Mouse (Mus musculus): ENCODE measurements around the gene Pqlc3.
"Not testable (repeated sequence)": the region's sequence is repeated elsewhere in the genome, so short reads cannot be mapped to it uniquely, and the experiment has no call there.

Gene Pqlc3

DNA sequence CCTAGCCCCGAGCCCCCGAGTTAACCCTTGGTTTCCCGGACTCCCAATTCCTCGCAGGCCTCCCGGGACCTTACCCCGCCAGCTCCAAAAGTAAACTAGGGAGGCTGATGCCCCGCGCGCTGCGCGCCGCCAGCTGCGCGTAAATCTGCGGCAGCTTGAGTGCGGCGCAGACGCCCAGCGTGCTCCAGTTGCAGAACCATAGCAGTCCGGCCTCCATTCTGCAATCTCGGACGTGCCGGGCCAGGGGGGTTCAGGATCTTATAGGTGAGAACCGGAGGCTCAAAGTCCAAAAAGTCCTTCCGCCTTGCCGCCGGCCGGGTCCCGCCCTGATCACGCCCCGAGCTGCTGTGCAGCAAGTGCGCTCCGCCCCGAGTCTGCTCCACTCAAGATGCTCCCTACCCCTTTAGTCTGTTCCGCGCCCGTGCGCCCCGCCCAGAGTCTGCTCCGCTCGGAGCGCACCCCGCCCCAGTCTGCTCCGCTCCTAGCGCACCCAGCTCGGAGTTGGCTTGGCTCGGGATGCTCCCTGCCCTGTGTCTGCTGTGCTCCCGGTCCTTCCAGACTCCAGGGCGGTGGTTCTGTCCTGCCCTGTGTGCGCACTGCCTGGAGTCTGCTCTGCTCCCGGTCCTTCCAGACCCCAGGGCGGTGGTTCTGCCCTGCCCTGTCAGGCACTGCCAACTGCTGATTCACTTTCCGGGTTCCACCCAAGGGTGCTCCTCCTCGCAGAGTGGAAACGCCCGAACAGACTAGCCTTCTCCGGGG is at the start of gene Pqlc3:
Gene Pqlc3 (minus strand): TSS at position 670 of the 759 bp plus-strand sequence.
- peak; percentile 58 for DNase-seq (ENCODE audit: low spot score)

DNA sequence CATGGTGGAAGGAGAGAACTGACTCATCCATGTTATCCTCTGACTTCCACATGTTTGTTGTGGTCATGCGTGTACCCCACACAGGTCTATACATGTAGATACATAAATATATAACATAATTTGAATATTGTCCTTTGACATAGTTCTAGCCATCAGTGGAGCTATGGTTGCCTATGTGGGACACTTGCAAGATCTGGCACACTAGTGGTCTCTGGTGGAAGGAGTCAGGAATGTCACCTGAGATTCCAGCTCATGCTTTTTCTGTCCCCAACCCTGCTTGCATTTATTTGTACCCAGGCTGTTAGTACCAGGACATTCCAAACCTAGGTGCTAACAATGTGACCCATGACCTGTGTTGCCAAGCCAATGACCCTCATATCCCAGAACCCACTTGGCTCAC is 49.6 kb upstream of the Pqlc3 start:
- DNase-seq (ENCODE audit: low spot score) = no peak

DNA sequence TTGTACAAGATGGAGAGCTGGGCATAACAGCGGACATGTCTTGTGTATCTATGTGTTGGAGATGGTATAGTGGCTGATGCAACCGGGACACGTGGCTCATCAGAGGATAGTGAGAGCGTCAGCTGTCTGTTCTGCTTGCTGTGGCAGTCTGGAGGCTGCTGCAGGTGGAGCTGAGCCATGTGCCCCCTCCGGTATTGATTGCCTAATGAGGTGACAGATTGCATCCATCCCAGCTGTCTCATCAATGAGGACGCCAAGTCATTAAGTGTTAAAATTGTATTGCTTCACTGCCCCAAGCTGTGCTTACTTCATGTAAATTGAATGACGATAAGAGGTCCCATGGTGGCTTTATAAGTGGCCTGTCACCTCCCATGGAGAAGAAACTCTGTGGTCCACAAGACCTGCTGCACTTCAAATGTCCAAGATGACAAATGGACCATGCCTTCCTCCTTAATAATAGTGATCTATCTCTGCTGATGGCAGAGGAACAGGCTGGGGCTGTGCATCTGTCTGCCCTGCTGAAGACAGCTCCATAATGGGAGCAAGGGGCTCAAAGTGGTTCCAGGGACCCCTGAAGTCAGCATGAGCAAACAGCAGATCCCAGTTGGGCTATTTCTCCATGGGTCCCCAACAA is 48.9 kb upstream of the Pqlc3 start:
- DNase-seq (ENCODE audit: low spot score) = no peak

DNA sequence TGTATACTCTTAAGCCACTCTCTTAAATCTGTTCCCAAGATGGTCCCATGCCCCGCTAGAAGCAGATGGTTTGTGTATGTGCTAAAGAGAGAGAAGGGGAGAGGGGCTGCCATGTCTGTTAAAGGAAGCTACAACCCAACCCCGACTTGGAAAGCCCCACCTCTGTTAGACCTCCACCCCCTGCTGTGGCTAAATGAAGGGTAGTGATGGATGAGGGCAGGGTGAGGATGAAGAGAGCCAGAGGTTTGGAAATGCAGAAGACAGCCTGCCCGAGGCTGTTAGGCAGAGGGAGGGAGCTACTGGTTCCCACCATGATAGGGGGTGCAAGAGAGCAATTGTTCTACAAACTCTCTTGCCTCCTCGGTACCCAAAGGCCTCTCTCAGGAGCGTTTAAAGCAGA is 43.1 kb upstream of the Pqlc3 start:
- no peak for DNase-seq (ENCODE audit: low spot score)

DNA sequence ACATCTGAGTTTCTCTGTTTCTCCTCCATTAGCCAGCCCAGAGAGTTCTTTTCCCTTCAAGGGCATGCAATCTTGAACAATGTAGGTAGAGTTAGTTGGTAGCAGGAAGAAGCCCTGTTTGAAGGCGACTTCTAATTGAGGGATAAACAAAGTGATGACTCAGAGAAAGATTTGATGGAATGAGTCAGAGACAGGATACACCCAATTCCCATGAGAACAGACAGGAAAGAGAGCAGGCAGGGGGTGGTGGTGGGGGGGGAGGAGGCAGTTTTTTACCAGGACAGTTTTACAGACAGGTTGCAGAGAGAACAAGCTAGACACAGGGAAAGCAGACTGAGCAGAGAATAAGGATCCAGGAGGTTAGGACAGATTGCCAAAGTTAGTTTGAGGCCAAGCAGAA is 40.4 kb upstream of the Pqlc3 start:
- DNase-seq (ENCODE audit: low spot score) = no peak

DNA sequence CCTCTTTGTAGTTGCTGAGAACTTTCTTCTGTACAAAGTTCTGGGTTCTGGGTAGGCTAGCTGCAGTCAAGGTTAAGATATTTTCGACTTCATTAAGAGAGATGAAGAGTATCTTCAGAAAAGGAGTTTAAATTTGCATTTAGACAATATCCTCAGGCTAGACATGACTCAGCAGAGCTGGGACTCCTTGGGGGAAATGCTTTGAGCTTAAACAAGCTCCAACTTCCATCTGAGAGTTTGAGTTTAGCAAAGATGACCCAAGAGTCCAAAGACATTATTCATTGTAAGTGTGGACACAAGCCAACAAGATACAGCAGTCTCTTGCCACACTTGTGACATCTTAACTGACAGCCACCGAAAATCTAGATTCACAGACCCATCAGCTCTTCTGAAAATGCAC is 39.2 kb upstream of the Pqlc3 start:
- DNase-seq (ENCODE audit: low spot score) = no peak

DNA sequence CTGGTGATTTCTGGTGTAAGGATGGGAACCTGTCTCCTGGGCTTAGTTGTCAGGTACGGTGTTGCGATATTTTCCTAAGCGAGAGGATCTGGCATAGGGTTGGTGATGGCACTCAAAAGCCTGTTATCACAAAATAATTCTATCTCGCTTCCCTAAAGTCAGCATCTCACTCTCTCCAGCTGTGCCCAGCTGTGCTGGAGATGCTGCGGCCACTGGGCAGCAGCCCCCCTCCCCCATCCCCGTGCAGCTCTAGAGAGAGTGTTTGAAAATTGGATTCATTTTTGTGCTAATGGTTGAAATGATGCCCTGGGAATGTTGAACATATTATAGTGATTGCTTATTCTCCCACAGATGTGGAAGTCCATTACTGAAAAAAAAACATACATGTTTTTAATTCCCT is 38.0 kb upstream of the Pqlc3 start:
- no peak for DNase-seq (ENCODE audit: low spot score)

DNA sequence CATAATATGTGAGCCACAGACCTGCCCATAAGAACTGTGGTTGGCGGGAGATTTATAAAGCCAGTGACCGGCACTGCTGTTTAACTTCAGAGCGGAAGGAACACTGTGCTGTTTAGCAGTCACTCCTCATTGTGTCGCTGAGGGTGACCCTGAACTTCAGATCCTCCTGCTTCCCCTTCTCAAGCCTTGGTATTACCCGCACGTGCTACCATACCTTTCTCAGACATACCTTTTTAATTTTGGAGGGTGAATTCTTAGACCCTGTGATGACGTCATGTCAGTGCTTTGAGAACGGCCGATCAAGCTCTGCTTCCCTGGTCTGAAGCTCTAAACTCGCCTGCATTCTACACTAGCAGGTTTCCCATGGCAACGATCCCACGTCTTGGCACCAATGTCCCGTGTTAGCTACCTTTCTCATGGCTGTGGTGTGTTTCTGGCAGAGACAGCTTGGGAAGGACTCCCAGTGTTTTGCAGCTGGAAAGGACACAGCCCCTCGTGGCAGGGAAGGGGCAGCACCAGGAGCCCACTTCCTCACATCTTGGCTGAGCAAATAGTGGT is 36.9 kb upstream of the Pqlc3 start:
- DNase-seq (ENCODE audit: low spot score) = no peak

DNA sequence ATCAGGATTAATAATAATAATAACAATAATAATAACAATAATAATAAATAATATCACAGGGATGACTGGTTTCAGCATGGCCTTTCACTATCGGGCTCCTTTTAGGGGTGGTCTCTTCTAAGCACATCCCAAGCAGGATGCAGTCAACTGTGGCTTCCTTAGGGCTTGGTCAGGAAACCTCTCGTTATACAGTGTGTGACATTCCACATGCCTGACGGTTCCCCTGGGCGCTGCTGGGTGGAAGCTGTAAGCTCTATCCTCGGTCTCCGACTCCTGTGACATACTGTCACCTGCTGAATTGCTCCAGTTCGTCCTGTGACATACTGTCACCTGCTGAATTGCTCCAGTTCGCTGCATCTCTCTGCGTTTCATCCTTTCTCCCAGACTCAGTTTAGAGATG is 36.3 kb upstream of the Pqlc3 start:
- DNase-seq (ENCODE audit: low spot score) = no peak

DNA sequence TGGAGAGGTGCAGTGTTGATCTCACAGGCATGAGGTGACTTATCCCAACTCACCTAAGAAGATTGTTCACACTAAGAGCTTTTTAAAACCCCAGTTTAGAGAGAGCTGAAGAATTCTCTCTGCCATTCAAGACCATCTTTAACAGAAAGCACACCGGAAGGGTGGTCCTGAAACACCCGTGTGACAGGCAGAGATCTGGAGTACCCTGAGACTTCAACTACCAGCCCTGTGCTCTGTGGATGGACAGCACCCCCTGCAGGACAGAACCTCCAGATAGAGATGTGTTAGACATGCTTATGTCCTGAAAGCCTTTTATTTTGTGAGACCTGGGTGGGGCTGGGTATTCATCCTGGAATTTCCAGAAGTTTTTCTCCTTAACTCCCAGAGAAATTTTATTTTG is 34.9 kb upstream of the Pqlc3 start:
- no peak for DNase-seq (ENCODE audit: low spot score)

DNA sequence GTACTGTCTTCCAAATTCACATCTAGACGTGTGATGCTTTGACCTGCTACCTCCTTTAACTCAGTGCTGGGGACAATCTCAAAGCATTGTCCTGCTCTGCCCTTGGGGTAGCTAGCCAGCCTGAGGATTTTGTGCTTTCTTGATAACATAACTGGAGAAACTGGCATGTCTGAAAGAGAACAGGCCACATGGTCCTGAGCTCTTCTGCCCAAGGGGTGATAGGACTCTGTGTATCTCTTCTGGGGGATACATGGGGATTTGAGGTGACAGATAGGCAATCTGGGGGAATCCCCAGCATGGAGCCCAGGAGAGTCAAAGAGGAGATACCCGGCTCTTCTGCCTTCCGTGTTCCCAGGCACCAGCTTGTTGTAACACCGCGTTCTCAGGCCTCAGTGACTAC is 34.5 kb upstream of the Pqlc3 start:
- no peak for DNase-seq (ENCODE audit: low spot score)

DNA sequence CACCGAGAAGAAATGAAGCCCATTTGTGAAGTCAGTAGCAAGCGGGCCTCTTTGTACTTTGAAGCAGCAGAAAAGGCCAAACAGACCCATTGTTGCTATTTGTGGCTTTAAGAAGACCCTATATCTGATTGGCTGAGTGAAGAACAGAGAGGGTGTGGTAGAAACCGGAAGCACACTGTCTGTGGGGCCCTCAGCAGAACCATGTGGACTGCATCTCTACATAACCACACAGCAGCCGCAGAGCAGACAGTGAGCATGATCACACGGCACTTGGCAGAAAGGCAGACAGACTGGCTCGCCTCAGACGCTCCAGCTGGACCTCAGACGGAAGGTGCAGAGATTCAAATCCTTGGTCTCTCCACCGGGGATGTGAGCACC is 33.2 kb upstream of the Pqlc3 start:
- no peak for DNase-seq (ENCODE audit: low spot score)

DNA sequence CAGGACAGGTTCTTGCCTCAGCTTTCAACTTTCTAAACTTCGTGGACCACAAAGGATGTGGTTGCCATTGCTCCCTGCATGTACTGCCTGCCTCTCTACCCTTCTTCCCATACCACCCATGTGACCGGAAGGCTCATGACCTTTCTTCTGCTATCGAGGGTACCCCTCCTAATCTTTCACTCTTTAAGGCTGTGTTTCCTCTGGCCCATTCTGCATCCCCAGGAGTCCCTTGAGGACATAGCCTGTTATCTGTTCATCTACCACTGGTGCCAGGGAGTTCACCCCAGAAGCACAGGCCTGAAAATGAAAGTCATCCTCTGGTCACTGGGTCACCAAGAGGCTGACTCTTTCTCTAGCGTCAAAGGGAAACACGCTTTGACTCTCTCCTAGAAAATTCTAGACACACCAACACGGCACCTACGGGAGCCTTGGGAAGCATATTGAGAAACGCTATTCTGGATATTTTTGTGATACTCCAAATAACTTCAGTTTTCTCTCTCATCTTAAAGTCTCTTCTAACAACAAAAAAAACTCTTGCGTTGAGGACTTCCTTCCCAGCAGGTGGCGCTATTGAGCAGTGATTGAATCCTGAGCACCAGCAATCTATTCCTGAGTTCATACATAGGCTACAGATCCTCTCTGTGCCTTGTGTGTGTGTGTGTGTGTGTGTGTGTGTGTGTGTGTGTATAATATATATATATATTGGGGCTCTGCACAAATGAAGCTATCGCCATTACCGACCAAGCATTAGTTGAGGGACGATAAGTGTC is 32.7 kb upstream of the Pqlc3 start:
- peak; percentile 54 for DNase-seq (ENCODE audit: low spot score)

DNA sequence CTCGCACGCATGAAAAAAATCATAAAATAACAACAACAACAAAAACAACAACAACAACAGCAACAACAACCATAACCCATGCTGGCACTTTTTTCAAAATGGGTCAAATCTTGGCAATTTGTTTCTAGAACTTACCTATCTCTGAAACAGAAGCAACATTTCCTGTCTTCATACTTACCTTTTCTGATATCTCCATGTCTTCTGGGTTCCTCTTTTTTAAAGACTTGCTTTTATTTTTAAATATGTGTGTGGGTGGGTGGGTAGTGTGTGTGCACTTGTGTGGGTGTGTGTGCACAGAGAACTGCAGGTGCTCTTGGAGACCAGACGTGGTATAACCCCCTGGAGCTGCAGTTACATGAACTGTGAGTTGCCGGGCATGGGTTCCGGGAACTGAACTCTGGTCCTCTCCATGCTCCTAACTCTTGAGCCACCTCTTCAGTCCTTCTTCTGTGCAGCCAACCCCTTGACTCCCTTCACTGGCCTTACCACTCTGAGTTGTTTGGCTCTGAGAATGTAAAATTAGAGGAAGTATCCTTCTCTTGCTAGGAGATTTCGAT is 24.4 kb upstream of the Pqlc3 start:
- DNase-seq (ENCODE audit: low spot score) = no peak

DNA sequence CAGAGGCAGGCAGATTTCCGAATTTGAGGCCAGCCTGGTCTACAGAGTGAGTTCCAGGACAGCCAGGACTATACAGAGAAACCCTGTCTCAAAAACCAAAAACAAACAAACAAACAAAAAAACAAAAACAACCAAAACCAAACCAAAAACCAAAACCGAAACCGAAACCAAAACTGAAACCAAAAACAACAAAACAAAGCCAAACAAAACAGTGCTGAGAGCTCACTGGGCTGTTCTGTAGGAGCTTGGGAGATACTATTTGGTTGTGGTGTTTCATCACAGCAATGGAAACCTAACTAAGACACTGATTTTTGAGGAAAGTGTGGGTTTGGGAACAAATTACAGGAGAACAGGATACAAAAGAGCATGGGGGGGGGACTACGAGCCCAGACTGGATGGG is 21.9 kb upstream of the Pqlc3 start:
- no peak for DNase-seq (ENCODE audit: low spot score)

DNA sequence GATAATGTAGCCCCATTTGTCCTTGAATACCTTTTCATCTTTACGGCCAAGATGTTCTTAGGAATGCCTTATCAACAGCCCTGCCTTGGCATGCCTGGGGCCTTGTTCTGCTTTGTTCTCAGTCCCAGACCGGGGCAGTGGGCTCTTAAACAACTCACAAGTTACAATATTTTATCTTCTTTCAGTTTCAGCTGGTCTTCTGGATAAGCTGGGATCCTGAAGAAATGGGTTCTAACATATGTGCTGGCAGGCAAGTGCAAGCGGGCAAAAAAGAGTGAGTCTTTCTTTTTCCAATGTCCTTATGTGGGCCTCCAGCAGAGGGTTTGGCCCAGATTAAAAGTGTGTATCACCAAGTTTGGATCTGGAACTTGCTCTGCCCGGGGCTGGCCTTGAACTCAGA is 20.9 kb upstream of the Pqlc3 start:
- not testable (repeated sequence) for DNase-seq (ENCODE audit: low spot score)

DNA sequence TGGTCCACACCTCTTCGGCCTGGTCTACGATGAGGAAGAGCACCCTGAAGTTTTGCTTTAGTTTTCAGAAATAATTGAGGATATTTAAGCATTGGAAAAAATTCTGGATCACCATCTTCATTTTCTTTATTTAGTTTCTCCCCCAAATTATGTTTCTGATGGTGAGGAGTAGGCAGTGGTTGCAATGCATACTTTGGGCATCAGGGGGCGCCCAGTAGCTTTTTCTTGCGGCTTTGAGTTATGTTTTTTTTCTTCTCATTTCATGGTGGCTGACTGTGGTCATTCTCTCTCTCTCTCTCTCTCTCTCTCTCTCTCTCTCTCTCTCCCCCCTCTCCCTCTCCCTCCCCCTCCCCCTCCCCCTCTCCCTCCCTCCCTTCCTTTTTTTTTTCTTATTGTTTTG is 18.3 kb upstream of the Pqlc3 start:
- no peak for DNase-seq (ENCODE audit: low spot score)

DNA sequence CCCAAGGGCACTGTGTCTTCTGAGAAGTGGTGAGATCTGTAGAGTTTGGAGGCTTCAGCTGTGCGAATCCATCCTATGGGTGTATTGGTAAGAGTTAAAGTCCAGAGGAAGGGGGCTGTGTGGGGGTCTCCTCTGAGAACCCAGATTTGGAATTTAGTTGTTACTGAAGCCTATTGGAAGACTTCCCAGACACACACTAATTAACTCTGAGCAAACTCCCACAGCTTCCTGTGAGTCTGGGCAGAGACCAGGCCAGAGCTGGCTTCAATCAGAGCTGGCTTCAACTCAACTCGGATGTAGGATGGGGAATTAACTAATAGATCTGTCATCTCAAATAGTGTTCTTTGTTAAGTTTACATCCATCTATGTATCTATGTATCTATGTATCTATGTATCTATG is 15.5 kb upstream of the Pqlc3 start:
- no peak for DNase-seq (ENCODE audit: low spot score)

DNA sequence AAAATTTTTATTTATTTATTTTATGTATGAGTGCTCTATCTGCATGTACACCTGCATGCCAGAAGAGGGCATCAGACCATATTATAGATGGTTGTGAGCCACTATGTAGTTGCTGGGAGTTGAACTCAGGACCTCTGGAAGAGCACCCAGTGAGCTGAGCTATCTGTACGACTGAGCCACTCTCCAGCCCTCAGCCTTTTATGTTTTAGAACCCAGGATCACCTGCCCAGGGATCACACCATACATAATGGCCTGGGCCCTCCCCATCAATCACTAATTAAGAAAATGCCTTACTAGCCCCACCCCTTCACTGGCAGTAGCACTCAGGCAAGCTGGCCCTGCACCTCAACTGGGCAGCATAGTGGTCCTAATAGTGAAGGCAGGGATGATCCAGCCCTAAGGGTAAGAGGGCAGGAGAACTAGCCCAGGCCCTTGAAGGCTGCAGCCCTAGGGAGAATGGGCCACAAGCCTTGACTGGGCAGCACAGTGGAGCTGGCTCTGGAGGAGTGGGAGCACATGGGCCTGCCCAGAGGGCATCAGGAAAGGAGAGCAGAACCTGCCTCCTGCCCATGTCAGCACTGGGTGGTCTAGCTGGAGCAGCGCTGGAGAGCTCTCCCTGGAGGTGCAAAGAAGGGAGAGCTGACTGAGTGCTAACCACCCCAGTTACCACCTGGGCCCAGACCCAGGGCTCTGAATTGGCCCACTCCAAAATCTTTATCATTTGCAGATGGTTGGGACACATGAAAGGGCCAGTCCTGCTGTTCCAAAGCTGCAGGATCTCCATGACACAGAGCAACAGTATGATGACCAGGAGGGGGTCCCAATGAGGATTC is 12.1 kb upstream of the Pqlc3 start:
- DNase-seq (ENCODE audit: low spot score) = no peak

DNA sequence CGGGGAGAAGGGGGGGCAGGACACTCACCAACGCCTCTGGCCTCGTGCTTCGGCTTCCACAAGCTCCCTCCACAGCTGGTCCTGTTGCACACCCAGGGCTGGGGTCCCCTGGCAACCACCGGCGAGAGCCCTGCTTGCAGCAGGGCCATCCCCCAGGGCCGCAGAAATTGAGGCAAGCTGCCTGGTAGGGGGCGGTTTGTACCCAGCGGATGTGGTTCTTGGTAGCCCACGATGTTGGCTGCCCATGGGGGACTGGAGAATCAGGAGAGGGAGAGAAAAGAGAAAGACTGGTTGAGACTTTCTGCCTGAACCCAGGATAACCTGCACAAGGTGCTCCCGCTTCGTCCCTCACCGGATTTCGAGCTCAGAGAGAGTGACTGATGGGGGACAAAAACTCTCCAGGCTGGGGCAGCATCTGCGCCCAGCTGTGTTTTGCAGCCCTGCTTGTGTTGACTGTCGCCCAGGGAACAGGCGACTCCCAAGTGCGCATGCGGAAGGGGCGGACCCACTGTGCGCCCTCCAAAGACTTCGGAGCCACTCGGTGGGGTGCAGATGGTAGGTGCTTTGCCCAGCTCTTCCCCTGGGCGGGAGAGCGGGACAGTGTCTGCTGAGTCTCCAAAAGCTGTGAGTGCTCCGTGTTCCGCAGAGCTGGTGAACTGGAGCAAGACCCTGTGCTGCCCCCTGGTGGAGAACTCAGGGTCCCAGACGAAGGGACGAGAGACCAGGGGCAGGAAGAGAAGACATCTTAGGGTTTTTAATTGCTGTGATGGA is 11.1 kb upstream of the Pqlc3 start, which contains the start of gene 2410004P03Rik:
Gene 2410004P03Rik (minus strand): TSS at position 628 of the 771 bp plus-strand sequence.
- peak; percentile 51 for DNase-seq (ENCODE audit: low spot score)

DNA sequence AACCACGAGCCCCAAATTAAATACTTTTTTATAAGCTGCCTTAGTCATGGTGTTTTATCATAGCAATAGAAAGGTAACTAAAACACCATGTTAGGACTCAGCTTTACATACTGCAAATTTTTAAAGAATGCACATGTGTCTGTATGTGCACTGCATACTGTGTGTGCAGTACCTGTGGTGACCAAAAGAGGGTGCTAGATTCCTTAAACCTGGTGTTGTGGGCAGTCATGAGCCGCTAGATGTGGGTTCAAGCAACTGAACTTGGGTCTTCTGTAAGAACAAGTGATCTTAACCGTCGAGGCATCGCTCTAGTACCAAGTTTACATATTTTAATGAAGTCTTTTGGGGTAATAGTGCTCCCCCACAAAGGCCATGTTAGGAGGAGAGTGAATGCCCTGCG is 9.3 kb upstream of the Pqlc3 start:
- no peak for DNase-seq (ENCODE audit: low spot score)
